Mouse (Mus musculus) intestine, postnatal 0 days (tissue): ENCODE data around the gene Tacc3. TPM values are rescaled to one million over a fixed set of nuclear protein-coding genes. Genes with fewer than 3 reads are reported as not detected.
A peak's percentile ranks its signal among the peaks of the same experiment; 100 is the strongest.

Experiments used
- ATAC-seq: fragments of 200-750 bp; cut with Nextera tagmentation; 2 replicates; pipeline ENCODE4 v1.8.0; 2017; ENCODE audit warnings: mild to moderate bottlenecking, moderate TSS enrichment, moderate library complexity
- H3K27ac ChIP-seq: fragments of 300-500 bp; sonication (generic); 2 replicates; pipeline ENCODE4 v1.5.1; 2014; ENCODE audit warnings: mild to moderate bottlenecking, low read depth, low read length, moderate library complexity
- H3K27me3 ChIP-seq: fragments of 300-500 bp; sonication (generic); replicated peaks from 2 replicates; pipeline ENCODE4 v1.6.1; 2014; ENCODE audit warnings: low read length, mixed read lengths; ENCODE audit not compliant: control insufficient read depth, insufficient read depth
- H3K36me3 ChIP-seq: fragments of 300-500 bp; sonication (generic); 2 replicates; pipeline ENCODE4 v1.6.1; 2014; ENCODE audit warnings: mild to moderate bottlenecking, moderate library complexity; ENCODE audit not compliant: control insufficient read depth, insufficient read depth
- H3K4me1 ChIP-seq: fragments of 300-500 bp; sonication (generic); replicated peaks from 2 replicates; pipeline ENCODE4 v1.6.1; 2014; ENCODE audit warnings: antibody characterized with exemption, low read length, mixed read lengths; ENCODE audit not compliant: control insufficient read depth, insufficient read depth
- H3K4me2 ChIP-seq: fragments of 300-500 bp; sonication (generic); replicated peaks from 2 replicates; pipeline ENCODE4 v1.6.1; 2014; ENCODE audit warnings: low read depth, mild to moderate bottlenecking, moderate library complexity
- H3K4me3 ChIP-seq: fragments of 300-500 bp; sonication (generic); 2 replicates; pipeline ENCODE4 v1.5.1; 2014; ENCODE audit warnings: low read depth, low read length
- H3K9ac ChIP-seq: fragments of 300-500 bp; sonication (generic); 2 replicates; pipeline ENCODE4 v1.6.1; 2014; ENCODE audit warnings: mild to moderate bottlenecking, low read depth, low read length
- H3K9me3 ChIP-seq: fragments of 300-500 bp; sonication (generic); 2 replicates; pipeline ENCODE4 v1.6.1; 2016; ENCODE audit warnings: mixed run types; ENCODE audit not compliant: control insufficient read depth
- CTCF ChIP-seq: sonication (generic); IDR thresholded peaks from 2 replicates; pipeline ENCODE4 v1.5.1; 2016; ENCODE audit warnings: low read depth, mild to moderate bottlenecking, control low read depth, antibody characterized with exemption, moderate library complexity
- WGBS: fragments of 180-500 bp; shearing (Covaris S2); extraction: QIAGEN DNeasy Blood & Tissue Kit; methylation state at CpG from one replicate; pipeline ENCODE4 v1.1.7; 2014; 5-methylcytosine and 5-hydroxymethylcytosine counted together
- polyA plus RNA-seq: library from polyadenylated mRNA; unstranded; fragments of >200 nt; fragmentation: Nextera tagmentation; extraction: Ambion mirVana; gene quantifications from 2 replicates; pipeline ENCODE4 v1.2.1, GENCODE M21; 2015

Tacc3 gene
- polyA plus RNA-seq, 1 experiment from 2014 or later = 39.3 TPM

- Histone ChIP-seq H3K27ac (no peak overlapping the region), H3K4me1 (peaks cover 5% of the 10 kb centered on the region; the same call in 1 of the 2 replicates), H3K4me3 (no peak overlapping the region), H3K9me3 (no peaks in the 10 kb centered on the region), H3K27me3 (no peaks in the 10 kb centered on the region), H3K4me2 (no peak overlapping the region), H3K9ac (no peak overlapping the region), H3K36me3 (peaks cover 19% of the 10 kb centered on the region)
- WGBS = 80% methylated on average over 7 of the region's 7 CpGs
- 0 out of 2 replicates have a peak, but pooled peaks have one; percentile 18 for TF ChIP-seq CTCF
- no peak for ATAC-seq
Observed at GRCm38 (mm10) chr5:33726081-33726647, 68.2 kb downstream of the Tacc3 start.

GRCm38 (mm10) chr5:33726891-33727290, 69.0 kb downstream of the Tacc3 start:
- no peak overlapping the region for H3K27ac ChIP-seq
- H3K36me3 ChIP-seq = peaks cover 24% of the 10 kb centered on the region
- H3K9me3 ChIP-seq = no peaks in the 10 kb centered on the region
- H3K4me3 ChIP-seq = no peak overlapping the region
- no peak for ATAC-seq
- 62% methylated on average over 1 of the region's 1 CpGs for WGBS
- no peaks in the 10 kb centered on the region for H3K27me3 ChIP-seq
- H3K9ac ChIP-seq = no peak overlapping the region
- no peak for TF ChIP-seq CTCF
- H3K4me1 ChIP-seq = peaks cover 5% of the 10 kb centered on the region; the same call in 1 of the 2 replicates
- no peak overlapping the region for H3K4me2 ChIP-seq

Other genes with a start within 250 kb of the Tacc3 start
- not detected in 2 replicates for gene Nkx1-1, start 224.2 kb upstream of the Tacc3 start, polyA plus RNA-seq
- 39.4 and 42.1 TPM in 2 replicates for gene Fam53a, start 28.5 kb upstream of the Tacc3 start, polyA plus RNA-seq
- 0.42 and 0.52 TPM in 2 replicates for gene Gm9903, start 28.2 kb upstream of the Tacc3 start, polyA plus RNA-seq
- 91.4 and 92.9 TPM in 2 replicates for gene Slbp, start 5.6 kb upstream of the Tacc3 start, polyA plus RNA-seq
- gene Tmem129, start 288 bp downstream of the Tacc3 start, polyA plus RNA-seq = 18.5 and 18.8 TPM in 2 replicates
- 2.6 and 3.5 TPM in 2 replicates for gene Fgfr3, start 63.5 kb downstream of the Tacc3 start, polyA plus RNA-seq
- 37.8 and 40.9 TPM in 2 replicates for gene Letm1, start 124.7 kb downstream of the Tacc3 start, polyA plus RNA-seq
- gene Nsd2, start 162.6 kb downstream of the Tacc3 start, polyA plus RNA-seq = 12.1 and 14.1 TPM in 2 replicates